Mouse (Mus musculus) ES-Bruce4 (cell line): ENCODE measurements around the gene Slx1b. TPM values are rescaled to one million over a fixed set of nuclear protein-coding genes. Genes with fewer than 3 reads are reported as not detected.

ENCODE experiments used
- H3K27ac ChIP-seq: 2 replicates; pipeline ENCODE4 v1.5.1; 2012; ENCODE audit warnings: low read length, inconsistent platforms; ENCODE audit not compliant: insufficient read depth
- H3K27me3 ChIP-seq: 2 replicates; pipeline ENCODE4 v1.6.1; 2012; ENCODE audit warnings: mild to moderate bottlenecking, low read length, inconsistent platforms; ENCODE audit not compliant: control insufficient read depth, poor library complexity, insufficient read depth, severe bottlenecking
- H3K36me3 ChIP-seq: 2 replicates; pipeline ENCODE4 v1.6.1; 2012; ENCODE audit warnings: inconsistent platforms, mild to moderate bottlenecking, low read length, moderate library complexity; ENCODE audit not compliant: control insufficient read depth, poor library complexity, insufficient read depth, severe bottlenecking
- H3K4me1 ChIP-seq: one replicate; pipeline ENCODE4 v1.8.1; 2011; ENCODE audit warnings: low read length; ENCODE audit not compliant: control insufficient read depth, insufficient read depth
- H3K4me3 ChIP-seq: 2 replicates; pipeline ENCODE4 v1.5.1; 2011; ENCODE audit warnings: low read depth, mild to moderate bottlenecking, low read length
- H3K9ac ChIP-seq: 2 replicates; pipeline ENCODE4 v1.6.1; 2012; ENCODE audit warnings: low read depth, mild to moderate bottlenecking, inconsistent platforms; ENCODE audit not compliant: poor library complexity, severe bottlenecking
- H3K9me3 ChIP-seq: replicated peaks from 2 replicates; pipeline ENCODE4 v1.6.1; 2012; ENCODE audit warnings: mild to moderate bottlenecking, low read length, inconsistent platforms; ENCODE audit not compliant: control insufficient read depth, poor library complexity, insufficient read depth, severe bottlenecking
- CTCF ChIP-seq: IDR thresholded peaks from one replicate; pipeline ENCODE4 v1.8.1; 2011; ENCODE audit warnings: low read depth, low read length
- EP300 ChIP-seq: IDR thresholded peaks from 2 replicates; pipeline ENCODE4 v1.6.1; 2011; ENCODE audit warnings: low read depth, low read length; ENCODE audit not compliant: insufficient read depth
- POLR2A ChIP-seq: IDR thresholded peaks from one replicate; pipeline ENCODE4 v1.8.1; 2011; ENCODE audit warnings: low read length; ENCODE audit not compliant: insufficient read depth
- polyA plus RNA-seq: library from polyadenylated mRNA; stranded (reverse); fragments of >200 nt; gene quantifications from 2 replicates; pipeline ENCODE4 v1.2.4, GENCODE M21; 2011; ENCODE audit warnings: low read depth; ENCODE audit not compliant: missing spikeins, insufficient read depth, insufficient read length

The Slx1b gene
- polyA plus RNA-seq, 1 experiment: 16.6 TPM

DNA sequence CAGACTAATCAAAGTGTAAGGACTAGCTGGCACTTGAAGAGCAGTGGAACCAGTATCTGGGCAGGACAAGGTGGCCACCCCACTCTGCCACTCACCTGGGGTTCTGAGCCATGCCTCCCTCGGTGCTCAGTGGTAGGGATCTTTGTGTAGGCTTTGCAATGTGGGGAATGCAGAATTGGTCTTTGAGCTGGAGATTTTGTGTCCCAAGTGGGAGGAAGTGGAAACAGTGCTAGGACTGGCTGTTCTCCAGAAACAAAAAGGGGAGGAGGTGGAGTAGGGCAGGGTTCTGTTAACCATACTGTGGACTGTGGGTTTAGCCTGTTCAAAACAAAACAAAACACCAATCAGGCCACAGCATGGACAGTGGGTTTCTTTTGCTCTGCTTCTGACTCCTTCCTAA lies 19.4 kb downstream of the Slx1b start, which contains the start of gene Sult1a1:
Gene Sult1a1, minus strand, starts transcription at position 226 of the 400 bp plus-strand sequence.
- no peak within 1 kb of the TSS for H3K9ac ChIP-seq
- H3K36me3 ChIP-seq: peaks cover 9% of the 10 kb centered on the region; the same call in 1 of the 2 replicates
- H3K9me3 ChIP-seq: no peaks in the 10 kb centered on the region
- H3K27ac ChIP-seq: no peak within 1 kb of the TSS
- no peak within 1 kb of the TSS for H3K4me3 ChIP-seq
- H3K27me3 ChIP-seq: no peaks in the 10 kb centered on the region
- no peak for TF ChIP-seq CTCF
- H3K4me1 ChIP-seq: no peaks in the 10 kb centered on the region

- peaks cover 9% of the 10 kb centered on the region; the same call in 1 of the 2 replicates for H3K36me3 ChIP-seq
Observed at GRCm38 (mm10) chr7:126675104-126675503, 20.5 kb downstream of the Slx1b start.

DNA sequence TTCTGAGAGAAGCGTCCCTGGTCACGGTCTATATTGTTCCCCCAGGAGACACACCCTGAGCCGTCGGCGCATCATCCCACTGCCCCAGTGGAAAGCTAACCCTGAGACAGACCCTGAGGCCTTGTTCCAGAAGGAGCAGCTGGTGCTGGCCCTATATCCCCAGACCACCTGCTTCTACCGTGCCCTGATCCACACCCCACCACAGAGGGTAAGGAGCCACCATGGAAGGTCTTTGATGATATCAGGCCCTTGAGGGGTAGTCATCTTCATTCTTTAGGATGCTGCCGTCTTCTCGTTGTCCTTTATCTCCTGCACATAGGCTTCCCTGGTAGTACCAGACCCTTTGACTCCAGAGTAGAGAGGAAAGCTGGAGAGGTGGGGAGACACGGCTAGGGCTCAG lies 23.5 kb downstream of the Slx1b start:
- H3K27me3 ChIP-seq: no peaks in the 10 kb centered on the region
- TF ChIP-seq POLR2A (no peak), CTCF (no peak), EP300 (no peak)
- H3K4me3 ChIP-seq: no peak overlapping the region
- no peaks in the 10 kb centered on the region for H3K4me1 ChIP-seq
- peaks cover 9% of the 10 kb centered on the region; the same call in 1 of the 2 replicates for H3K36me3 ChIP-seq
- H3K27ac ChIP-seq: no peak overlapping the region
- no peak overlapping the region for H3K9ac ChIP-seq
- H3K9me3 ChIP-seq: no peaks in the 10 kb centered on the region

More at GRCm38 (mm10) chr7:126675104-126675503, 20.5 kb downstream of the Slx1b start:
- no peaks in the 10 kb centered on the region for H3K4me1 ChIP-seq
- TF ChIP-seq EP300: no peak
- H3K9me3 ChIP-seq: no peaks in the 10 kb centered on the region
- H3K27me3 ChIP-seq: no peaks in the 10 kb centered on the region
- H3K9ac ChIP-seq: no peak overlapping the region
- H3K4me3 ChIP-seq: no peak overlapping the region
- no peak overlapping the region for H3K27ac ChIP-seq

- H3K4me3 ChIP-seq: no peak overlapping the region
- no peak overlapping the region for H3K27ac ChIP-seq
- H3K27me3 ChIP-seq: no peaks in the 10 kb centered on the region
- TF ChIP-seq EP300 (no peak), POLR2A (no peak), CTCF (no peak)
- no peaks in the 10 kb centered on the region for H3K4me1 ChIP-seq
- no peak overlapping the region for H3K9ac ChIP-seq
- no peaks in the 10 kb centered on the region for H3K9me3 ChIP-seq
- peaks cover 15% of the 10 kb centered on the region for H3K36me3 ChIP-seq
Observed at GRCm38 (mm10) chr7:126670152-126670551, 25.4 kb downstream of the Slx1b start.

- Histone ChIP-seq H3K9me3 (no peaks in the 10 kb centered on the region), H3K36me3 (peaks cover 12% of the 10 kb centered on the region), H3K4me1 (no peaks in the 10 kb centered on the region), H3K27me3 (no peaks in the 10 kb centered on the region), H3K4me3 (no peak overlapping the region), H3K9ac (no peak overlapping the region), H3K27ac (no peak overlapping the region)
- no peak for TF ChIP-seq EP300
- no peak for TF ChIP-seq CTCF
- no peak for TF ChIP-seq POLR2A
Observed at GRCm38 (mm10) chr7:126668452-126668851, 27.1 kb downstream of the Slx1b start.

- peaks cover 16% of the 10 kb centered on the region for H3K36me3 ChIP-seq
- no peak overlapping the region for H3K4me3 ChIP-seq
- no peak overlapping the region for H3K9ac ChIP-seq
- TF ChIP-seq EP300 (no peak), POLR2A (no peak), CTCF (no peak)
- H3K27me3 ChIP-seq: no peaks in the 10 kb centered on the region
- no peaks in the 10 kb centered on the region for H3K9me3 ChIP-seq
- H3K27ac ChIP-seq: no peak overlapping the region
- H3K4me1 ChIP-seq: no peaks in the 10 kb centered on the region
Observed at GRCm38 (mm10) chr7:126667495-126668090, 28.0 kb downstream of the Slx1b start.

GRCm38 (mm10) chr7:126665269-126665668 lies 30.3 kb downstream of the Slx1b start:
- TF ChIP-seq CTCF (no peak), EP300 (no peak), POLR2A (no peak)
- no peaks in the 10 kb centered on the region for H3K9me3 ChIP-seq

More at GRCm38 (mm10) chr7:126665269-126665668, 30.3 kb downstream of the Slx1b start:
- H3K27me3 ChIP-seq: no peaks in the 10 kb centered on the region
- no peaks in the 10 kb centered on the region for H3K4me1 ChIP-seq
- no peak overlapping the region for H3K27ac ChIP-seq
- peaks cover 10% of the 10 kb centered on the region for H3K36me3 ChIP-seq
- H3K9ac ChIP-seq: no peak overlapping the region
- no peak overlapping the region for H3K4me3 ChIP-seq
